Mouse (Mus musculus) CD4-positive, CD25-positive, alpha-beta regulatory T cell, adult 2 months (primary cell): ENCODE data around the gene Mydgf.

Experiments
- DNase-seq: peaks from one replicate; pipeline ENCODE4 v3.0.0-alpha.2; 2012; ENCODE audit warnings: low read depth, low spot score

The Mydgf gene

DNA sequence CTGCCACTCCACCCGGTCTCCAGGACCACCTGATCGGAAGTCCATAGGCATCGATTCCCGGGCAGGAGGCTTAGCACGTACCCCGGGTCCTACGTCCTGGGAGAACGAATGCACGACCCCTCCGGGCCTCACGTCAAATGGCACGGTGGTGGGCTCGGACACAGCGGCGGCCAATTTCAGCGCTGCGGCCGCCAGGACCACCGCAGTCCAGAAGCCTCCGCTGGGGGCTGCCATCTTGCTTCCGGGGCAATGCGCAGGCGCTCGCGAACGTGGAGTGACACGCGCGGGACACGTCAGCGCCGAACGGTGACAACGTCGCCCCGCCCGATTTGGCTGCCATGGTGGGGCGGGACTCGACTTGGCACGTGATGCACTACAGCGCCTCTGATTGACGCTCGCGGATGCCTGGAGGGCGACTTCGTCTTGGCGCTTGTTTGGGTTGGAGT is at the start of gene Mydgf:
Gene Mydgf, minus strand, starts transcription at position 263 of the 446 bp plus-strand sequence.
- peak; percentile 98 for DNase-seq

DNA sequence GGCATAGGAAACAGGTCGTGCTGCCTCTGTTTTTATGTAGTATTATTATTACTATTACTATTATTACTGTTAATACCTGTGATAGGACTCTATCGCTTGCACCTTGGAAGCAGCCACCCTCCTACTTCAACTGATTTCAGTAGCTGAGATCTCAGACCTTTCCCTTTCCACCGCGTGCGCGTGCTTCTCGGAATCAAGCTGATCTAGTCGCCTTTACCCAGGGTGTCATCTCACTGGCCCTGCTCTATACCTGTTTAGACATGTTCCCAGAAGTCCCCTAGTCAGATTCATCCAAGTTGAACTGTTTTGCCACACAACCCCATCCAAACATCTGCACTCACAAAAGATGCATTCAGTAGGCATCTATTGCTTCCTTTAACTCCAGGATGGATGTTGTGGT is 49.7 kb upstream of the Mydgf start:
- no peak for DNase-seq

DNA sequence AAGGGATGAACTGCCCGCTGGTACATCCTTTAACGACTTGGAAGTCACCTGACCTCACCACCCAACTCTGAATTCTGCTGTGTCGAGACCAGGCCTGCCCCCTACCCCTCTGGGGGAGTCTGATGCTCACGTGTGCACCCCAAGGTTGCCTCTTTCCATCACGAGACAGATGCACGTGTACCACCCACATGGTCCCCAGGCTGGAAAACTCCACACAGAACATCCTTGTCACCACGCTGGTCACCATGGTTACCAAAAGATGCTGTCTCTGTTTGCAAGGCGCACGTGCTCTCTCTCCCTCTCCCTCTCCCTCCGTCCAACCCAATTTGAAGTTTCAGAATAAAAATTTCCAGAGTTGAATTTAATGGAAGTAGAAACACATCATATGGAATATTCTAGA is 46.2 kb upstream of the Mydgf start:
- DNase-seq: no peak

DNA sequence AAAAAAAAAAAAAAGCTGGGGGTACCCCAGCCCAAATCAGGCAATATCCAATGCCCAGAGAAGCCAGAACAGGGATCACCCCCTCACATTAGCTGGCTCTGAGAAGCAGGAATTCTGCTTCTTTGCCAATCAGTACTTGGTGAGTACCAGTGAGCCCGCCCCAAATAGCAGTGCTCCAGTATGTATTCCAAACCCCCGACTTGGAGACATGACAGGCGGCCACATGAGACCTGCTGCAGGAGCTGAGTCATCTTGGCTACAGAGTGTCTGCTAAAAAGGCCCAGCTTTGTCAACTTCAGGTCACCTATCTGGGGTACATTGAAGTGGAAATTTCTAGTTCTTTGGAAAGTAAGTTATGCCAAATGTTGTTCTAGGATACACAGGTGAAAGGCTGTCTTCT is 42.8 kb upstream of the Mydgf start:
- no peak for DNase-seq

GRCm38 (mm10) chr17:56224916-56225315 is 41.2 kb upstream of the Mydgf start:
- no peak for DNase-seq

- DNase-seq: no peak
These were observed 36.1 kb upstream of the Mydgf start for GRCm38 (mm10) chr17:56219805-56220204.

GRCm38 (mm10) chr17:56219251-56219650 is 35.5 kb upstream of the Mydgf start:
- no peak for DNase-seq

DNA sequence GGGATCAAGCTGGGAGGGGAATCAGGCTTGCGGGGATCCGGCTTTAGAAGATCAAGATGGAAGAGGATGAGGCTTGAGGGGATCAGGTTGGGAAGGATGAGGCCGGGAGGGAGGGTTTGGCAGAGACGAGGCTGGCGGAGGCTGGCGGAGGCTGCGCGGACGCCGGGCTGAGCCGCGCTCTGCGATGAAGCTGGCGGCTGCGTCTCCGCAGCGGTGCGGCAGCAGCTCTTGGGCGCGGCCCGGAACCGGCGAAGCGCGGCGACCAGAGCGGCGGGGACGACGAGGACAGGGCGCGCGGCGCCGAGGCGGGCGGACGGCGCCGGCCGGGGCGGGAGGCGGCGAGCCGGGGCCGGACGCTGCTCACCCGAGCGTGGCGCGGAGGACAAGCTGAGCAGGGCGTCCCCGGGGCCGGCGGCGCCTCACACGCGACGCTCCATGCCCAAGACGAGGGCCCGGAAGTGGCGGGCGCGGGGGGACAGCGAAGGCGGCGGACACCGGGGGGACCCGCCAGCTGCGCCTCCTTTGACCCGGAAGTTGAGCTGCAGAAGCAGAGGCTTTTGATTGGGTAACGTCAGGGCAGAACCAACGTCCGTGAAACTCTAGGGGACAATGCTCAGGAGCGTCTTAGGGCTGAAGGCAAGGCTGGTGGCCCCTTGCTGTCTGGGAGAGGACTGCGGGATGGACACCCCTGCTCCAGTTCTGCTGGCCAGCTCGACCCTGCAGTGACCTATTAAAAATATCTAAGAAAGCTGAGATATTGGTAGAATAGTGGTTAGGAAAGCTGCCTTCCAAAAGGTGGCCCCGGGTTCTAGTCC is 34.9 kb upstream of the Mydgf start, which contains the start of gene Dpp9:
Gene Dpp9, minus strand, starts transcription at position 529 of the 815 bp plus-strand sequence.
- peak; percentile 91 for DNase-seq

DNA sequence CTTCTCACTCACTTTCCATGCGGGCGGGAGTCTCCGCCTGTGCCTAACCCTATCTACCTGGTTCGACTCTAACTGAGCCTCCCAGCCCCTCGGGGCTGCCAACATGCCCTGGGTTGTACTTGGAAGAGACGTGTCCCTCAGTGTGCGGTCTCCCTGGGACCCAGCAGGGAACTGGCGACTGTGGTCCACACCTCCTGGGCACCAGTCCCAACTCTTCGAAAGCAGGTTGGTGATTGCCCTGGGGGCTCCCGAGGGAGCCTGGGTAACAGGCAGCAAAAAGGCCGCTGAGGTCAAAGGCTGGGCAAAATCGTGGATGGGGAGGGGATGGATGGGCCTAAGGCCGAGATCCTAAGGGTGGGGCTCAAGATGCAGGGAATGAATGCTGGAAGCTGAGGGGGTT is 34.0 kb upstream of the Mydgf start:
- DNase-seq: no peak

- DNase-seq: no peak
These were observed 30.5 kb upstream of the Mydgf start for GRCm38 (mm10) chr17:56214229-56214628.

DNA sequence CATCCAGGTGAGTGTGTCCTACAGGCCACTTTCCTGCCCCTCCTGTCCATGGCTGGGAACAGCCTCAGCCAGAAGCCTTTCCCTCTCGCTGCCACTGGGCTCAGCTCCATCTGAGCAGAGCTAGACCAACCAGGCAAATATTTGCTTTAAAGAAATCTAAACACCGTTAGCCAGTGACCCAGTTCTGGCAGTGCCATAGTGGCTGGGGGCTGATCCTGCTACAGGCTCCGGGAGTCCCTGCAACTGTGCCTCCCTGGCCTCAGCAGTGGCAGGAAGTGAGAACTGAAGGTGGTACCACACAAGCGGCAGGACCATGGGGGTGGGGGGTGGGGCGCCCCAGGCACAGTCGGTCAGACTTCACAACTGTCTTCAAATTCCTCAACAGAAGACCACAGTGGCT is 29.0 kb upstream of the Mydgf start:
- no peak for DNase-seq

DNA sequence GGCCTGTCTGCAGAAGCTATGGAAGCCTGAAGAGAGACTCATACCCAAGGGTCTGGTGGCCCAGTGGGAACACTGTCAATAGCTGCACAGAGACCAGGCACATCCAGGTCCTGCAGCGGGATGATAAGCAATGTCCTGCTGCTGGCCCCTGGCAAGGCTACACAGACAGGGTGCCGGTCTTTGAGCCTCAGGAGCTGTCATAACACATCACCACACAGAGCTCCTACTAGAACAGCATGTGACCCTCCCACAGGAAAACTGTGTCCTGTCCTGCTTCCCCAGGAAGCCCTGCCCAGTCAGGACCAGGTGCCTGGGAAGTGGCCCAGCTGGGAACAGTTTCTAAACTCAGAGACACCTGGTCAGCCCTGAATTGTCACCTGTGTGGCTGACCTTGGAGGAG is 27.4 kb upstream of the Mydgf start:
- DNase-seq: no peak

GRCm38 (mm10) chr17:56208821-56209220 is 25.1 kb upstream of the Mydgf start:
- no peak for DNase-seq

DNA sequence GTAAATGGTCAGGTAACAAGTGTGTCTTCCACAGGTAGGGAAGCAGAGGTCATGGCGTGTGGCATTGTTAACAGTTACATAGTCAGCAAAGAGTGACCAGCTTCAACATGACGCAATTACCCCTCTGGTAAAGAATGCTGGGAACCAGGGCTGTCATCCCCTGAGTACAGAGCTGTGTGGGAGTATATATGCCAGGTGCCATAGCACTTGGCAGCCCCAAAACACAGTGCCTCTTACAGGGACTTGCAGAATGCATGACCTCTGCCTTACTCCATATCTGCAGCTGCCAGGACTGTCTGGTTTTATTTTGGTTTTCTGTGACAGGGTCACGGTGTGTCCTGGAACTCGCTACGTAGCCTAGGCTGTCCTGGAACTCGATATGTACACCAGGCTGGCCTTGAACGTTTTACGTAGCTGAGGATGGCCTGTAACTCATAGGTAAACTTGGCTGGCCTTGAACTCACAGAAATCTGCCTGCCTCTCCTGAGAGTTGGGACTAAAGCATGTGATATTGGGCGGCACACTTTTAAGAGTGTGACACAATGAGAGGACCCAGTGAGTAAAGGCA is 24.3 kb upstream of the Mydgf start:
- no peak for DNase-seq

GRCm38 (mm10) chr17:56206986-56207674 is 23.4 kb upstream of the Mydgf start:
- DNase-seq: no peak

DNA sequence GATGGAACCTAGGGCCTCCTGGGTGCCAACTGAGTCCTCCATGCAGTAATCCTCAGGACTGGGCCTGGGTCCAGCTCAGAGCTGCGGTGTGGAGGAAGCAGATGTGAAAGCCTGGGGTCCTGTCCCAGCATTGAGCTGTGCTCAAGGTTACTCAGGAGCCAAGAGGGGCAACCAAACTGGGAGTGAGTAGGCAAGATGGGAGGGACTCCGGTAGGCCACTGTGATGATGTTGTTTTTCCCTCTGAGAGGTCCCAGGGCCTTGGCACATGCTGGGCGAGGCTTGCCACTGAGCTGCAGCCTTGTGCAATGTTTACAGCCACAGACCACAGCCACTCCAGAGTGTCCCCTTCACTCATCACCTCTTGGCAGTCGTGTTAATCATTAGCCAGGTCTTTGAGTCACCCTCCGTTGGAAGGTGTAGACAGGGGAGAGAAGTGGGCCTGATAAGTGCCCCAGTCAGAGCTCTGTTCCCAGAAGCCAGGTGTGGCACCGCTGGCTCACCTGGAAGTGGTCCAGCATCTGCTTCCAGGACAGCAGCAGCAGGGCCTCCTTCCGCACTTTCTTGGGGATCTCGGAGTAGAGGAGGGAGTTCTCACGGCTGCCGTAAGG is 22.7 kb upstream of the Mydgf start:
- no peak for DNase-seq

DNA sequence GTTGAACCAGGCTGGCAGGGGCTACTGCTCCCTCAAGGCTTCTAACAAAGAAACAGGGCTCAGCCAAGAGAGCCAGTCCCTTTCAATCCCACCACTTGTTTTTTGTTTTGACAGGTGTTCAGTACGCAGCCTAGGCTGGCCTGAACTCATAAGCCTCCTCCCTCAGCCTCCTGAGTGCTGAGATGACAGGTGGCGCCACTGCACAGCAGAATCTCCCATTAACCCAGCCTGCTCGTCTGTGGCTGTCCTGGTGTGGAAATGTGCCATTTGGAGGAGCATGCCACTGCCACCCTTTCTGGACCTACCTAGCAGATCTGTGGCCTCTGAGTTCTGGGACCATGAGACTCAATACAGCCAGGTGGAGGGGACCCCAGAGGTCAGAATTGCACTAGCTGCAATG is 20.0 kb upstream of the Mydgf start:
- DNase-seq: no peak

GRCm38 (mm10) chr17:56202476-56202875 is 18.8 kb upstream of the Mydgf start:
- no peak for DNase-seq

GRCm38 (mm10) chr17:56201642-56202041 is 17.9 kb upstream of the Mydgf start:
- peak; percentile 31 for DNase-seq

DNA sequence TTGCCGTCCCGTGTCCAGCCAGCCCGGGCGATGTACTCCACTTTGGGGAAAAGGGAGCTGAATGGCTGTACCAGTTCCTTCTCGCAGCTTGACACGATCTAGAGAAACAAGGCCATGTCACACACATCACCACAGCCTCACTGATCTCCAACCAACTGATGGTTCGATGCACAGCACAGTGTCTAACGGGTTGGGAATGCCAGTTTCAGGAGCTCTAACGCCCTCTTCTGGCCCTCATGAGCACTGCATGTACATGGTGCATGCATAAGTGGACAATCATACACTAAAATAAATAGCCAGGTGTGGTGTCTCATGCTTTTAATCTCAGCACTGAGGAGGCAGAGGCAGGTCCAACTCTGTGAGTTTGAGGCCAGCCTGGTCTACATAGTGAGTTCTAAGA is 16.9 kb upstream of the Mydgf start:
- DNase-seq: peak; percentile 59

DNA sequence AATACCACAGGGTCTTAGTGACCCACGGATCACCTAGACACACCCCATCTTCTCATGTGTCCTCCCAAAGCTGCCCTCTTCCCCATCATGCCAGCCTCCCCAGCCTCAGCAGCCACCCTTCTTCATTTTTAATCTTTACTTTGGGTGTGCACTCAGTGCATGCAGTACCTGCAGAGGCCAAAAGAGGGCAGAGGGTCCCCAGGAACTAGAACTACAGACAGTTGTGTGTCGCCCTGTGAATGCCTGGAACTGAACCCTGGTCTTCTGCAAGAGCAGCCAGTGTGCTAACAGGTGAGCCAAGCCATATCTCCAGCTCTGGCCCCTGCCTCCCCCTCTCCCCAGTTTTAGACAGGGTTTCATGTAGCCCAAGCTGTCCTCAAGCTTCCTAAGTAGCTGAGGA is 13.1 kb upstream of the Mydgf start:
- DNase-seq: peak; percentile 53

- no peak for DNase-seq
These were observed 11.0 kb upstream of the Mydgf start for GRCm38 (mm10) chr17:56194765-56195164.
